Mouse (Mus musculus) ES-Bruce4 (cell line): Measurements from ENCODE around the gene Clstn3. TPM values are rescaled to one million over a fixed set of nuclear protein-coding genes. Genes with fewer than 3 reads are reported as not detected.
A peak's percentile ranks its signal among the peaks of the same experiment; 100 is the strongest.

Source experiments
- H3K27ac ChIP-seq: 2 replicates; pipeline ENCODE4 v1.5.1; 2012; ENCODE audit warnings: low read length, inconsistent platforms; ENCODE audit not compliant: insufficient read depth
- H3K27me3 ChIP-seq: 2 replicates; pipeline ENCODE4 v1.6.1; 2012; ENCODE audit warnings: mild to moderate bottlenecking, low read length, inconsistent platforms; ENCODE audit not compliant: control insufficient read depth, poor library complexity, insufficient read depth, severe bottlenecking
- H3K36me3 ChIP-seq: 2 replicates; pipeline ENCODE4 v1.6.1; 2012; ENCODE audit warnings: inconsistent platforms, mild to moderate bottlenecking, low read length, moderate library complexity; ENCODE audit not compliant: control insufficient read depth, poor library complexity, insufficient read depth, severe bottlenecking
- H3K4me1 ChIP-seq: one replicate; pipeline ENCODE4 v1.8.1; 2011; ENCODE audit warnings: low read length; ENCODE audit not compliant: control insufficient read depth, insufficient read depth
- H3K4me3 ChIP-seq: 2 replicates; pipeline ENCODE4 v1.5.1; 2011; ENCODE audit warnings: low read depth, mild to moderate bottlenecking, low read length
- H3K9ac ChIP-seq: 2 replicates; pipeline ENCODE4 v1.6.1; 2012; ENCODE audit warnings: low read depth, mild to moderate bottlenecking, inconsistent platforms; ENCODE audit not compliant: poor library complexity, severe bottlenecking
- H3K9me3 ChIP-seq: replicated peaks from 2 replicates; pipeline ENCODE4 v1.6.1; 2012; ENCODE audit warnings: mild to moderate bottlenecking, low read length, inconsistent platforms; ENCODE audit not compliant: control insufficient read depth, poor library complexity, insufficient read depth, severe bottlenecking
- CTCF ChIP-seq: IDR thresholded peaks from one replicate; pipeline ENCODE4 v1.8.1; 2011; ENCODE audit warnings: low read depth, low read length
- EP300 ChIP-seq: IDR thresholded peaks from 2 replicates; pipeline ENCODE4 v1.6.1; 2011; ENCODE audit warnings: low read depth, low read length; ENCODE audit not compliant: insufficient read depth
- POLR2A ChIP-seq: IDR thresholded peaks from one replicate; pipeline ENCODE4 v1.8.1; 2011; ENCODE audit warnings: low read length; ENCODE audit not compliant: insufficient read depth
- polyA plus RNA-seq: library from polyadenylated mRNA; stranded (reverse); fragments of >200 nt; gene quantifications from 2 replicates; pipeline ENCODE4 v1.2.4, GENCODE M21; 2011; ENCODE audit warnings: low read depth; ENCODE audit not compliant: missing spikeins, insufficient read depth, insufficient read length

Clstn3 gene
- polyA plus RNA-seq, 1 experiment = 17.1 TPM

- H3K4me3 ChIP-seq = no peak overlapping the region
- H3K9me3 ChIP-seq = no peaks in the 10 kb centered on the region
- H3K27me3 ChIP-seq = no peaks in the 10 kb centered on the region
- TF ChIP-seq EP300 = no peak
- no peak for TF ChIP-seq POLR2A
- no peak for TF ChIP-seq CTCF
- no peaks in the 10 kb centered on the region for H3K36me3 ChIP-seq
- no peak overlapping the region for H3K9ac ChIP-seq
- peaks cover 15% of the 10 kb centered on the region for H3K4me1 ChIP-seq
- H3K27ac ChIP-seq = no peak overlapping the region
Observed at GRCm38 (mm10) chr6:124433688-124434324, 30.8 kb downstream of the Clstn3 start.

GRCm38 (mm10) chr6:124430784-124431495 is 33.7 kb downstream of the Clstn3 start:
- Histone ChIP-seq H3K9ac (peak overlapping the region; percentile 25), H3K27ac (peak overlapping the region; percentile 88), H3K36me3 (no peaks in the 10 kb centered on the region), H3K4me1 (peaks cover 15% of the 10 kb centered on the region), H3K9me3 (no peaks in the 10 kb centered on the region), H3K4me3 (0 out of 2 replicates have a peak overlapping the region, but pooled peaks have one; percentile 13), H3K27me3 (no peaks in the 10 kb centered on the region)
- TF ChIP-seq CTCF = no peak
- TF ChIP-seq POLR2A = no peak
- peak; percentile 45; the same call in 1 of the 2 replicates for TF ChIP-seq EP300

- TF ChIP-seq POLR2A = no peak
- no peak for TF ChIP-seq CTCF
- TF ChIP-seq EP300 = no peak
- Histone ChIP-seq H3K9ac (no peak overlapping the region), H3K27ac (peak overlapping the region; percentile 58), H3K4me3 (no peak overlapping the region), H3K27me3 (no peaks in the 10 kb centered on the region), H3K36me3 (no peaks in the 10 kb centered on the region), H3K4me1 (peaks cover 15% of the 10 kb centered on the region), H3K9me3 (no peaks in the 10 kb centered on the region)
Observed at GRCm38 (mm10) chr6:124430379-124430778, 34.2 kb downstream of the Clstn3 start.

GRCm38 (mm10) chr6:124427791-124428576 is 36.6 kb downstream of the Clstn3 start:
- Histone ChIP-seq H3K4me3 (no peak overlapping the region), H3K27ac (no peak overlapping the region), H3K36me3 (no peaks in the 10 kb centered on the region), H3K9ac (no peak overlapping the region), H3K27me3 (no peaks in the 10 kb centered on the region), H3K9me3 (no peaks in the 10 kb centered on the region; the same call in 1 of the 2 replicates), H3K4me1 (peaks cover 15% of the 10 kb centered on the region)
- TF ChIP-seq EP300 (no peak), POLR2A (no peak), CTCF (no peak)

GRCm38 (mm10) chr6:124427289-124427688 is 37.3 kb downstream of the Clstn3 start:
- H3K4me3 ChIP-seq = no peak overlapping the region
- no peaks in the 10 kb centered on the region for H3K36me3 ChIP-seq
- no peaks in the 10 kb centered on the region; the same call in 1 of the 2 replicates for H3K9me3 ChIP-seq
- peaks cover 15% of the 10 kb centered on the region for H3K4me1 ChIP-seq
- H3K9ac ChIP-seq = no peak overlapping the region
- no peaks in the 10 kb centered on the region for H3K27me3 ChIP-seq
- TF ChIP-seq CTCF (no peak), EP300 (no peak), POLR2A (no peak)
- H3K27ac ChIP-seq = no peak overlapping the region
